Mouse (Mus musculus): Measurements from ENCODE around the gene Gimd1. TPM values are rescaled to one million over a fixed set of nuclear protein-coding genes. Genes with fewer than 3 reads are reported as not detected.

Gene Gimd1
- polyA plus RNA-seq (2015; fragmentation: Nextera tagmentation; extraction: Ambion mirVana): not detected in 2 replicates

DNA sequence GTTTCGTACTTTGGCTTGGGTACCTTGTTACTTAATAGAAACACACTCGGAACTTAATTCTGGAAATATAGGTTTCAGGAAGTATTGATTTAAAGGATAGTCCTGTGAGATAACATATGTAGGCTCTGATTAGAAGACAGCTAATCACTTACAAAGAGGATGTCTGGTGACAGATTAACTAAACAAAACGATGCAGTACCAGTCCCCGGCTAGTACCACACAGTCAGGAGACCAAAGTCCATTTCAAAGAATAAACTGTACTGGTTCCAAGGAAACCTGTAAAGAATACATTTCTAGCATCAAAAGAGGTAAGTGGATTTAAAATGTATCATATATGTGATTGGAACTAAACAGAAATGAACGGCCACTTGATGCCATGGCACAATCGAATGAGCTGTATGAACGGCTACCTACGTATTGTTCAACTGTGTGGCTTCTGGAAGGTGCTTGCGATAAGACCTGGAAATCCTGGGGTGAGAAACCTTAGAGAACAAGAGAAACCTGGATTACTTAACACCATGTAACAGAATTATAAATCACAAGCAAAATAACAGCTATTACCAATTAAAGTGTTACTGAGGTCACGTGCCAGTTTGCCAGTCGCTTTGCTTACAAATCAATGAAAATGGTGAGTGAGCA, at the start of gene Gimd1:
TSS of gene Gimd1 (plus strand) at position 220 of the 639 bp plus-strand sequence.
- Histone ChIP-seq H3K4me2 (no peak within 1 kb of the TSS), H3K36me3 (no peaks in the 10 kb centered on the region), H3K27me3 (no peaks in the 10 kb centered on the region), H3K27ac (no peak within 1 kb of the TSS), H3K4me1 (replicated peaks) (no peaks in the 10 kb centered on the region), H3K9me3 (no peaks in the 10 kb centered on the region), H3K4me3 (no peak within 1 kb of the TSS), H3K9ac (no peak within 1 kb of the TSS)
- ATAC-seq (ENCODE audit: low FRiP score): no peak
- WGBS: 94% methylated on average over 11 of the region's 11 CpGs

GRCm38 (mm10) chr3:132581198-132581597, 48.4 kb upstream of the Gimd1 start:
- WGBS: 80% methylated on average over 3 of the region's 3 CpGs
- no peaks in the 10 kb centered on the region for H3K27me3 ChIP-seq
- H3K27ac ChIP-seq: no peak overlapping the region
- H3K4me2 ChIP-seq: no peak overlapping the region
- H3K9me3 ChIP-seq: no peaks in the 10 kb centered on the region
- no peak for ATAC-seq (ENCODE audit: low FRiP score)
- no peaks in the 10 kb centered on the region for H3K4me1 ChIP-seq (replicated peaks)
- no peaks in the 10 kb centered on the region for H3K36me3 ChIP-seq
- H3K9ac ChIP-seq: no peak overlapping the region
- H3K4me3 ChIP-seq: no peak overlapping the region

DNA sequence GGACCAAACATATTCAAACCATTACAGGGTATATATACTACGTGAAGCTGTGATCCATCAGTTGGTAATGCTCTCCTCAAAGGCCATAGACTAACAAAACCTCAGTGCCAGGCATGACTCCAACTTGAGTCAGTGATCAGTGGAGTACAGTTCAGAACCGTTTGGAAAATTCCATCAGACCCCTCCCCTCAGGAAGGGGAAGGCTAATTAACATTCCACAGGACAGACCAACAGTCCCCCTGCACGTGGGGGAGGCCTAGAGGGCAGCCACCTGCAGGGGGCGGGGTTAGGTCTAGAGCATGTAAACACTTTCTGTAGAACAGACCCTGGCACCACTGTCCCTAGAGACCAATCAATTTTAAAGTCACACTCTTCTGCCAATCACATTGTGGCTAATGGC, 47.3 kb upstream of the Gimd1 start:
- WGBS: 56% methylated on average over 4 of the region's 4 CpGs

GRCm38 (mm10) chr3:132585122-132585972, 44.3 kb upstream of the Gimd1 start:
- Histone ChIP-seq H3K9me3 (no peaks in the 10 kb centered on the region), H3K4me1 (replicated peaks) (no peaks in the 10 kb centered on the region), H3K36me3 (no peaks in the 10 kb centered on the region), H3K27me3 (no peaks in the 10 kb centered on the region), H3K27ac (no peak overlapping the region), H3K4me2 (no peak overlapping the region), H3K9ac (no peak overlapping the region), H3K4me3 (no peak overlapping the region)
- 58% methylated on average over 8 of the region's 8 CpGs for WGBS
- ATAC-seq (ENCODE audit: low FRiP score): peak; percentile 79

More for the DNA sequence above, 47.3 kb upstream of the Gimd1 start:
- no peak overlapping the region for H3K27ac ChIP-seq
- H3K27me3 ChIP-seq: no peaks in the 10 kb centered on the region
- no peaks in the 10 kb centered on the region for H3K36me3 ChIP-seq
- H3K4me1 ChIP-seq (replicated peaks): no peaks in the 10 kb centered on the region
- no peak for ATAC-seq (ENCODE audit: low FRiP score)
- no peak overlapping the region for H3K9ac ChIP-seq
- no peak overlapping the region for H3K4me2 ChIP-seq
- no peak overlapping the region for H3K4me3 ChIP-seq
- no peaks in the 10 kb centered on the region for H3K9me3 ChIP-seq

DNA sequence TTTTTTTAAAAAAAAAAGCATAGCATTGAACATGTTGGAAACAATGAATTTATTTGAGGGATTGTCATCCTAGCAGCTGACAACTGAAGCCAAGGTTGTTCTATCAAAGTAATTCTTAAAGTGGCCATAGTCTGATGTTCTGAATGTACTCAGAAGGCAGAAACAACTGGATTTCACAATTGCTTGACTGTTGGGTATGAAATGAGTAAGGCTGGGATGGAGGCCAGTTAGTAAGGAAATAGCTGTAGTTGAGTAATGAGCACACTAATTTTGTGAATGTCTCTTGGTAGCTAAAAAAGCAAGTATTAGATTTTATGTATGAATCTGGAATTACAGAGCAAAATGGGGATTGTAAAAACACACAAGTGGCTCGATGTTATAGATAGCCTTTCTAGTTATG, 41.5 kb upstream of the Gimd1 start:
- H3K4me2 ChIP-seq: no peak overlapping the region
- ATAC-seq (ENCODE audit: low FRiP score): no peak
- no peaks in the 10 kb centered on the region for H3K27me3 ChIP-seq
- no peaks in the 10 kb centered on the region for H3K9me3 ChIP-seq
- H3K4me1 ChIP-seq (replicated peaks): no peaks in the 10 kb centered on the region
- no peak overlapping the region for H3K4me3 ChIP-seq
- H3K36me3 ChIP-seq: no peaks in the 10 kb centered on the region
- H3K9ac ChIP-seq: no peak overlapping the region
- WGBS: 100% methylated on average over 1 of the region's 1 CpGs
- no peak overlapping the region for H3K27ac ChIP-seq

DNA sequence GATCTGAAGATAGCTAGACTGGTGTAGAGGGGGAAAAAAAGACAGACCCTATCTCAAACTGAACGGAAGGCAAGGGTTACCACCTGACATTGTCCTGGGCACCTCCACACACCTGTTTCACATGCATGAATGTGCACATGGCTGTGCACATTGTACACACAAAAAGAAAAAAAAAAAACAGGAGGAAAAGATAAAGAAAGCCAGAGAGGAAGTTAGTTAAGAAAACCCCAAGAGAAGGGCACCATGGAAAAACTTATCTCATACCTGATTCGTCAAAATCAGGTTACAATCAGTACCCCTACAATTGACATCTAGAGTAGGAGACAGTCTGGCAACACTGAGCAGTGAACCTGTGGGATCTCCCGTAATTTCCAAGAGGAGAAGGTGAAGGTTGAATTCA, 39.6 kb upstream of the Gimd1 start:
- no peak for ATAC-seq (ENCODE audit: low FRiP score)
- H3K27me3 ChIP-seq: no peaks in the 10 kb centered on the region
- H3K9me3 ChIP-seq: no peaks in the 10 kb centered on the region
- H3K9ac ChIP-seq: no peak overlapping the region
- WGBS: 89% methylated on average over 3 of the region's 3 CpGs
- H3K4me2 ChIP-seq: no peak overlapping the region
- H3K4me3 ChIP-seq: no peak overlapping the region
- H3K4me1 ChIP-seq (replicated peaks): no peaks in the 10 kb centered on the region
- H3K27ac ChIP-seq: no peak overlapping the region
- H3K36me3 ChIP-seq: no peaks in the 10 kb centered on the region

- H3K9me3 ChIP-seq: no peaks in the 10 kb centered on the region
- 71% methylated on average over 1 of the region's 1 CpGs for WGBS
- H3K9ac ChIP-seq: no peak overlapping the region
- ATAC-seq (ENCODE audit: low FRiP score): no peak
- H3K36me3 ChIP-seq: no peaks in the 10 kb centered on the region
- H3K4me1 ChIP-seq (replicated peaks): no peaks in the 10 kb centered on the region
- H3K27me3 ChIP-seq: no peaks in the 10 kb centered on the region
- no peak overlapping the region for H3K4me3 ChIP-seq
- no peak overlapping the region for H3K4me2 ChIP-seq
- H3K27ac ChIP-seq: no peak overlapping the region
Measured at GRCm38 (mm10) chr3:132590604-132591003, 39.0 kb upstream of the Gimd1 start.

DNA sequence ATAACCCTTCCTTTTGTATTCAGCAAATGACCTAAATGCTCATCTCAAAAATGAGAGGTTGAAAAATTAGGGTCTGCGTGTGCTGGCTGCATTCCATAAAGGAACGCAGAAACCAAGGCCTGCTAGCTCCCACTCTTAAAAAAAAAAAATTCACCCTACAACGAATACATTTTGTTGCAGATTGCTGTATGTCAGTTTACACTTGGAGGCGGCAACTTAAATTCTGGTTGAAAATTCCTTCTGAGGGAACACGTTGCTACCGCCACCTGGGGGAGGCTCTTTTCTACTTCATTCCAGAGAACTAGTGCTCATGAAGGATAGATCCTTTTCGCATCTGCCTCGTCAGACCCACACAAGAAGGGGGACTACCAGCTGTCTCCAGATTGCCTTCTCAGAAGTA, 879 bp upstream of the Gimd1 start:
- Histone ChIP-seq H3K4me2 (no peak overlapping the region), H3K27ac (no peak overlapping the region), H3K27me3 (no peaks in the 10 kb centered on the region), H3K4me3 (no peak overlapping the region), H3K9me3 (no peaks in the 10 kb centered on the region), H3K36me3 (no peaks in the 10 kb centered on the region), H3K4me1 (replicated peaks) (no peaks in the 10 kb centered on the region), H3K9ac (no peak overlapping the region)
- no peak for ATAC-seq (ENCODE audit: low FRiP score)
- 62% methylated on average over 8 of the region's 8 CpGs for WGBS

DNA sequence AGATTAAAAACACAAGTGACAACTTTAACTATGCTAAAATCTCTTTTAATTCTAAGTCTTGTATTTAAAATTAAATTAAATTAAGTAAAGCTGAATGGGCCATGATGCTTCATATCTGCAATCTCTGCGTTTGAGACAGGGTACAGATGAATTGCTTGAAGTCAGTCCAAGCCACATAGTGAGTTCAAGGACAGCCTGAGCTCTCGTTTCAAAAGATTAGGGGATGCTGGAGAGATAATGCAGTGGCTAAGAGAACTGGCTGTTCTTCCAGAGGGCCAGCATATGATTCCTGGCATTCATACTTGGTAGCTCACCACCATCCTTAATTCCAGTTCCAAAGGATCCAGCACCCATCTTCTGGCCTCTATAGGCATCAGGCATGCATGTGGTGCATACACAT, 3.6 kb downstream of the Gimd1 start:
- Histone ChIP-seq H3K9me3 (no peaks in the 10 kb centered on the region), H3K27me3 (no peaks in the 10 kb centered on the region), H3K36me3 (no peaks in the 10 kb centered on the region), H3K27ac (no peak overlapping the region), H3K9ac (no peak overlapping the region), H3K4me3 (no peak overlapping the region), H3K4me2 (no peak overlapping the region), H3K4me1 (replicated peaks) (no peaks in the 10 kb centered on the region)
- ATAC-seq (ENCODE audit: low FRiP score): no peak
- WGBS: 69% methylated on average over 2 of the region's 2 CpGs

DNA sequence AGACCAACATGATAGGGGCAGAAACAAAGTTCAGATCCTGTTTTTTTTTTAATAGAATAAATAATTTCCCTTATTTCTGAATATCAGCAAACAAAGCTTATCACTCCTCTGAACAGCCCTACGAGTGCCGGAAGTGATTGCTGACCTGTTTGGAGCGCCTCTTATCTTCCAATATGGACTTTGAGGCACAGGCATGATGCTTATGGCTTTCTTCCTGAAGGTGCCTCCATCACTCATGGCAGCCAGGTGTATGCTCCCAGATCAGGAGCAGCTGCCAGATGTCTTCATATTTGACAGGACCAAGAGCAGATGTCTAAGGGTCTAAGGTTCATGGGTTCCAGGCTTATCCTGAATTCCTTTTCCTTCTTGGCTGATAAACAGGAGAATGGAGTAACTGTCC, 7.5 kb downstream of the Gimd1 start:
- 92% methylated on average over 3 of the region's 3 CpGs for WGBS
- no peak overlapping the region for H3K4me3 ChIP-seq
- H3K4me2 ChIP-seq: no peak overlapping the region
- H3K4me1 ChIP-seq (replicated peaks): no peaks in the 10 kb centered on the region
- no peaks in the 10 kb centered on the region for H3K9me3 ChIP-seq
- no peak overlapping the region for H3K9ac ChIP-seq
- ATAC-seq (ENCODE audit: low FRiP score): no peak
- no peak overlapping the region for H3K27ac ChIP-seq
- H3K36me3 ChIP-seq: no peaks in the 10 kb centered on the region
- H3K27me3 ChIP-seq: no peaks in the 10 kb centered on the region

DNA sequence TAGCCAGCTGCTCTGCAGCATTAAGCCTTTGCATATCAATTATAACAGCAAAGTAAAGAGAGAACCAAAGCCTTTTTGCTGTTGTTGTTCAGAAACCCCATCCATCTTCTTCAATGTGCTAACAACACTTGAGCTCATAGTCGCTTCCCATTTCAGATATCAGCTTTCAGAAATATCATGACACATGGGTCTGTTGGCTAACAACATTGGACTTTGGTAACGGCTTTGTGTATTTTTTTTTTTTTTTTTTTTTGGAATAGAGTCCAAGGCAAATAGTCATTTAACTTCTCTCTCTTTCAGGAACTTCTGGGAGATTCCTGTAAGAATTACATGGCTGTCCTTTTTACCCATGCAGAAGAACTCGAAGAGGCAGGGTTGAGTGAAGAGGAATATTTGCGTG, 14.5 kb downstream of the Gimd1 start:
- no peaks in the 10 kb centered on the region for H3K4me1 ChIP-seq (replicated peaks)
- no peak for ATAC-seq (ENCODE audit: low FRiP score)
- no peak overlapping the region for H3K4me3 ChIP-seq
- no peaks in the 10 kb centered on the region for H3K36me3 ChIP-seq
- no peak overlapping the region for H3K9ac ChIP-seq
- 88% methylated on average over 4 of the region's 4 CpGs for WGBS
- H3K27me3 ChIP-seq: no peaks in the 10 kb centered on the region
- no peak overlapping the region for H3K4me2 ChIP-seq
- no peak overlapping the region for H3K27ac ChIP-seq
- H3K9me3 ChIP-seq: no peaks in the 10 kb centered on the region

- no peak overlapping the region for H3K4me3 ChIP-seq
- H3K9ac ChIP-seq: no peak overlapping the region
- no peaks in the 10 kb centered on the region for H3K27me3 ChIP-seq
- no peaks in the 10 kb centered on the region for H3K4me1 ChIP-seq (replicated peaks)
- WGBS: 55% methylated on average over 1 of the region's 1 CpGs
- H3K4me2 ChIP-seq: no peak overlapping the region
- no peaks in the 10 kb centered on the region for H3K36me3 ChIP-seq
- H3K9me3 ChIP-seq: no peaks in the 10 kb centered on the region
- H3K27ac ChIP-seq: no peak overlapping the region
- no peak for ATAC-seq (ENCODE audit: low FRiP score)
Measured at GRCm38 (mm10) chr3:132646814-132647213, 17.2 kb downstream of the Gimd1 start.

GRCm38 (mm10) chr3:132649368-132649767, 19.7 kb downstream of the Gimd1 start:
- Histone ChIP-seq H3K9ac (no peak overlapping the region), H3K27me3 (no peaks in the 10 kb centered on the region), H3K36me3 (no peaks in the 10 kb centered on the region), H3K4me1 (replicated peaks) (no peaks in the 10 kb centered on the region), H3K4me2 (no peak overlapping the region), H3K27ac (no peak overlapping the region), H3K4me3 (no peak overlapping the region), H3K9me3 (no peaks in the 10 kb centered on the region)
- 91% methylated on average over 7 of the region's 7 CpGs for WGBS
- ATAC-seq (ENCODE audit: low FRiP score): no peak
